Comparison of ENCODE assay signal across 20 mouse cellular contexts in genomic region chrX:36533744-36534143, GRCm38 (mm10). TPM values are rescaled to one million over a fixed set of nuclear protein-coding genes. Genes with fewer than 3 reads are reported as not detected.
A peak's percentile ranks its signal among the peaks of the same experiment; 100 is the strongest.
DNase-seq lines count a peak whose midpoint lies in the region; ATAC-seq and TF ChIP-seq lines count a peak whose summit lies in the region.
"Had no signal": no experiment of that assay in that cellular context is flagged by ENCODE, and none has a peak within 500 bp of the region (broad histone marks: within the 10 kb centered on the region; RNA-seq: fewer than 3 reads in every experiment).

No protein-coding gene starts in this region.

- H3K4me3 ChIP-seq in liver, postnatal 0 days (ENCODE audit: low read depth, low read length) = no peak overlapping the region
- H3K4me3 ChIP-seq in liver, embryonic 11.5 days (ENCODE audit: low read depth, low read length) = no peak overlapping the region
- H3K4me3 ChIP-seq: embryonic facial prominence, embryonic 13.5 days; forebrain, embryonic 12.5 days; heart, adult 2 months; heart, embryonic 15.5 days; hindbrain, embryonic 13.5 days had no signal

- no peaks in the 10 kb centered on the region for H3K27me3 ChIP-seq in liver, postnatal 0 days (ENCODE audit: insufficient read depth, low read length)
- no peaks in the 10 kb centered on the region for H3K27me3 ChIP-seq in liver, embryonic 11.5 days (replicated peaks; ENCODE audit: control insufficient read depth, insufficient read depth, low read length)
- H3K27me3 ChIP-seq: embryonic facial prominence, embryonic 13.5 days; forebrain, embryonic 12.5 days; heart, embryonic 15.5 days; hindbrain, embryonic 13.5 days had no signal

- no peak overlapping the region for H3K9ac ChIP-seq in liver, postnatal 0 days (replicated peaks)
- H3K9ac ChIP-seq in liver, embryonic 11.5 days (ENCODE audit: low read depth, low read length) = no peak overlapping the region
- H3K9ac ChIP-seq: embryonic facial prominence, embryonic 13.5 days; forebrain, embryonic 12.5 days; heart, embryonic 15.5 days; hindbrain, embryonic 13.5 days had no signal

- no peak for TF ChIP-seq CTCF in liver, postnatal 0 days (IDR thresholded peaks at IDR 0.05; ENCODE audit: low read depth)

- H3K4me1 ChIP-seq in liver, postnatal 0 days (ENCODE audit: insufficient read depth) = no peaks in the 10 kb centered on the region
- no peaks in the 10 kb centered on the region for H3K4me1 ChIP-seq in liver, embryonic 11.5 days (replicated peaks; ENCODE audit: control insufficient read depth, insufficient read depth, low read length)
- H3K4me1 ChIP-seq: embryonic facial prominence, embryonic 13.5 days; forebrain, embryonic 12.5 days; heart, embryonic 15.5 days; hindbrain, embryonic 13.5 days had no signal

- 46% methylated on average over 4 of the region's 4 CpGs for WGBS in liver, postnatal 0 days (ENCODE audit: insufficient replicate concordance)
- WGBS in liver, embryonic 11.5 days = 61% methylated on average over 4 of the region's 4 CpGs

- DNase-seq in adrenal gland, adult (ENCODE audit: inconsistent age in 2 of 2, low spot score in 1 of 2) = peak; percentile 13 to 57
- DNase-seq in adrenal gland, postnatal 36 days = no peak
- peak; percentile 7 for DNase-seq in kidney, adult 9 months
- no peak for DNase-seq in kidney, postnatal 10 days
- no peak for DNase-seq in liver, postnatal 0 days
- no peak for DNase-seq in liver, embryonic 11.5 days (ENCODE audit: low spot score)
- DNase-seq in heart, adult 11 months = no peak

- H3K27ac ChIP-seq in liver, postnatal 0 days (ENCODE audit: low read depth) = no peak overlapping the region
- no peak overlapping the region for H3K27ac ChIP-seq in liver, embryonic 11.5 days (ENCODE audit: low read depth, low read length)
- H3K27ac ChIP-seq: embryonic facial prominence, embryonic 13.5 days; forebrain, embryonic 12.5 days; heart, adult 2 months; heart, embryonic 15.5 days; hindbrain, embryonic 13.5 days had no signal

- TF ChIP-seq EP300 in liver, postnatal 0 days (IDR thresholded peaks at IDR 0.05; ENCODE audit: low read depth) = no peak

- H3K4me2 ChIP-seq in liver, postnatal 0 days (ENCODE audit: low read depth, low read length) = peak overlapping the region; percentile 50
- no peak overlapping the region for H3K4me2 ChIP-seq in liver, embryonic 11.5 days
- H3K4me2 ChIP-seq: embryonic facial prominence, embryonic 13.5 days; forebrain, embryonic 12.5 days; heart, embryonic 11.5 days; heart, embryonic 15.5 days; hindbrain, embryonic 13.5 days had no signal

- ATAC-seq in liver, postnatal 0 days = no peak
- no peak for ATAC-seq in liver, embryonic 11.5 days (replicated peaks; ENCODE audit: low FRiP score)

- H3K9me3 ChIP-seq in liver, postnatal 0 days (ENCODE audit: low read length) = no peaks in the 10 kb centered on the region
- H3K9me3 ChIP-seq in liver, embryonic 11.5 days (ENCODE audit: control insufficient read depth, low read length) = no peaks in the 10 kb centered on the region
- H3K9me3 ChIP-seq: embryonic facial prominence, embryonic 13.5 days; forebrain, embryonic 12.5 days; G1E; heart, embryonic 15.5 days; hindbrain, embryonic 13.5 days had no signal

- H3K36me3 ChIP-seq in liver, postnatal 0 days (replicated peaks; ENCODE audit: insufficient read depth, low read length) = no peaks in the 10 kb centered on the region
- H3K36me3 ChIP-seq in liver, embryonic 11.5 days (ENCODE audit: control insufficient read depth, insufficient read depth, low read length) = no peaks in the 10 kb centered on the region
- H3K36me3 ChIP-seq: embryonic facial prominence, embryonic 13.5 days; forebrain, embryonic 12.5 days; G1E; heart, embryonic 15.5 days; hindbrain, embryonic 13.5 days had no signal

RNA-seq across cellular contexts. Expression of gene Gm14569, which starts 42.1 kb away (rescaled TPM):
- under 1 TPM in 1 of 2 experiments, not detected in 1; 0.20 TPM for total RNA-seq in adrenal gland, postnatal 36 days (2021)
- not detected in 2 replicates for polyA plus RNA-seq in liver, postnatal 0 days (2015; fragmentation: Nextera tagmentation; extraction: Ambion mirVana)
- not detected in 2 replicates for polyA plus RNA-seq in liver, embryonic 11.5 days (2014; fragmentation: Nextera tagmentation; extraction: Ambion mirVana)
- total RNA-seq: gastrocnemius, postnatal 10 days; gastrocnemius, postnatal 4 days; heart, adult 2 months; heart, postnatal 14 days; hematopoietic stem cell, adult 5-6 weeks had no signal
- polyA plus RNA-seq: CD4-positive, CD25-positive, alpha-beta regulatory T cell, adult 4 months; embryonic facial prominence, embryonic 13.5 days; forebrain, embryonic 12.5 days; forebrain, embryonic 16.5 days; G1E; heart, adult 2 months; heart, embryonic 11.5 days; heart, embryonic 15.5 days; hindbrain, embryonic 13.5 days had no signal

Comparison
In these comparisons a context has a peak if more than half of its experiments do, and no peak if none do; other contexts are left out.
1. DNase-seq: peak in adrenal gland, adult (2 of 2) and kidney, adult 9 months (single experiment); none in adrenal gland, postnatal 36 days (0 of 2), kidney, postnatal 10 days (single experiment), liver, postnatal 0 days (single experiment), liver, embryonic 11.5 days (single experiment) and heart, adult 11 months (single experiment).